Comparison of ENCODE assay signal across 9 mouse cellular contexts in genomic region chr6:51459313-51460020, GRCm38 (mm10). TPM values are rescaled to one million over a fixed set of nuclear protein-coding genes. Genes with fewer than 3 reads are reported as not detected.
DNase-seq lines count a peak whose midpoint lies in the region; ATAC-seq and TF ChIP-seq lines count a peak whose summit lies in the region.
"Had no signal": no experiment of that assay in that cellular context is flagged by ENCODE, and none has a peak within 500 bp of the region (broad histone marks: within the 10 kb centered on the region; RNA-seq: fewer than 3 reads in every experiment).

No protein-coding gene starts in this region.

- H3K4me1 ChIP-seq in lung, embryonic 16.5 days (replicated peaks; ENCODE audit: control insufficient read depth, insufficient read depth, low read length), result no peaks in the 10 kb centered on the region
- no peaks in the 10 kb centered on the region for H3K4me1 ChIP-seq in forebrain, embryonic 14.5 days (ENCODE audit: control insufficient read depth, insufficient read depth, low read length)
- H3K4me1 ChIP-seq in liver, embryonic 16.5 days (ENCODE audit: control insufficient read depth, low read depth, low read length), result peaks cover 5% of the 10 kb centered on the region; the same call in 1 of the 2 replicates
- no peaks in the 10 kb centered on the region for H3K4me1 ChIP-seq in stomach, postnatal 0 days (replicated peaks; ENCODE audit: control insufficient read depth, insufficient read depth)

- peak; percentile 42; the same call in 1 of the 2 replicates for ATAC-seq in lung, embryonic 16.5 days (ENCODE audit: low read depth)
- ATAC-seq in forebrain, embryonic 14.5 days, result peak; percentile 35
- ATAC-seq in liver, embryonic 16.5 days (ENCODE audit: low read depth), result peak; percentile 27
- ATAC-seq in stomach, postnatal 0 days (ENCODE audit: low FRiP score, low TSS enrichment), result peak; percentile 61

- H3K9ac ChIP-seq in lung, embryonic 16.5 days (ENCODE audit: low read length), result no peak overlapping the region
- no peak overlapping the region for H3K9ac ChIP-seq in forebrain, embryonic 14.5 days (ENCODE audit: low read length)
- H3K9ac ChIP-seq in liver, embryonic 16.5 days (ENCODE audit: low read depth, low read length), result no peak overlapping the region
- H3K9ac ChIP-seq in stomach, postnatal 0 days (ENCODE audit: low read length), result no peak overlapping the region

- H3K36me3 ChIP-seq in lung, embryonic 16.5 days (ENCODE audit: control insufficient read depth, insufficient read depth, low read length), result peaks cover 42% of the 10 kb centered on the region
- H3K36me3 ChIP-seq in forebrain, embryonic 14.5 days (ENCODE audit: control insufficient read depth, insufficient read depth, low read length), result peaks cover 65% of the 10 kb centered on the region
- peaks cover 51% of the 10 kb centered on the region for H3K36me3 ChIP-seq in liver, embryonic 16.5 days (ENCODE audit: control insufficient read depth, insufficient read depth)
- peaks cover 17% of the 10 kb centered on the region for H3K36me3 ChIP-seq in stomach, postnatal 0 days (ENCODE audit: control insufficient read depth, insufficient read depth, low read length)

- no peak for TF ChIP-seq EP300 in stomach, postnatal 0 days (optimal IDR thresholded peaks at IDR 0.05)

- DNase-seq in lung, postnatal 10 days, result no peak
- DNase-seq in forebrain, embryonic 14.5 days (ENCODE audit: low spot score), result no peak
- DNase-seq in stomach, postnatal 0 days (ENCODE audit: low spot score), result no peak
- DNase-seq in adrenal gland, postnatal 36 days, result no peak
- no peak for DNase-seq in ovary, postnatal 10 days (ENCODE audit: low spot score)
- no peak for DNase-seq in adrenal gland, adult 8-10 months
- DNase-seq: kidney, adult 9 months had no signal

- H3K4me3 ChIP-seq in lung, embryonic 16.5 days (ENCODE audit: low read length), result no peak overlapping the region
- no peak overlapping the region for H3K4me3 ChIP-seq in forebrain, embryonic 14.5 days (ENCODE audit: low read depth, low read length)
- no peak overlapping the region for H3K4me3 ChIP-seq in liver, embryonic 16.5 days (ENCODE audit: low read depth, low read length)
- H3K4me3 ChIP-seq in stomach, postnatal 0 days (ENCODE audit: low read depth, low read length), result no peak overlapping the region

- H3K9me3 ChIP-seq in lung, embryonic 16.5 days (ENCODE audit: control insufficient read depth, low read length), result no peaks in the 10 kb centered on the region
- H3K9me3 ChIP-seq in forebrain, embryonic 14.5 days (replicated peaks; ENCODE audit: control insufficient read depth, low read length), result no peaks in the 10 kb centered on the region
- H3K9me3 ChIP-seq in liver, embryonic 16.5 days (replicated peaks; ENCODE audit: control insufficient read depth, low read length), result no peaks in the 10 kb centered on the region
- H3K9me3 ChIP-seq in stomach, postnatal 0 days (ENCODE audit: control insufficient read depth, low read length), result no peaks in the 10 kb centered on the region

- H3K27me3 ChIP-seq in lung, embryonic 16.5 days (ENCODE audit: control insufficient read depth, insufficient read depth, low read depth, low read length), result no peaks in the 10 kb centered on the region
- no peaks in the 10 kb centered on the region for H3K27me3 ChIP-seq in forebrain, embryonic 14.5 days (replicated peaks; ENCODE audit: control insufficient read depth, insufficient read depth, low read length)
- H3K27me3 ChIP-seq in liver, embryonic 16.5 days (ENCODE audit: control insufficient read depth, insufficient read depth, low read depth, low read length), result no peaks in the 10 kb centered on the region
- H3K27me3 ChIP-seq in stomach, postnatal 0 days (ENCODE audit: control insufficient read depth, insufficient read depth, low read length), result no peaks in the 10 kb centered on the region

- WGBS in lung, embryonic 16.5 days, result 45% methylated on average over 5 of the region's 5 CpGs
- 38% methylated on average over 5 of the region's 5 CpGs for WGBS in forebrain, embryonic 14.5 days
- 58% methylated on average over 5 of the region's 5 CpGs for WGBS in liver, embryonic 16.5 days (ENCODE audit: insufficient replicate concordance)
- whole genome bisulfite sequencing in stomach, postnatal 0 days, result 39% methylated on average over 5 of the region's 5 CpGs

- no peak overlapping the region for H3K4me2 ChIP-seq in lung, embryonic 16.5 days (ENCODE audit: low read depth, low read length)
- no peak overlapping the region for H3K4me2 ChIP-seq in forebrain, embryonic 14.5 days (ENCODE audit: low read length)
- no peak overlapping the region for H3K4me2 ChIP-seq in liver, embryonic 16.5 days (ENCODE audit: low read depth, low read length)
- no peak overlapping the region for H3K4me2 ChIP-seq in stomach, postnatal 0 days (replicated peaks; ENCODE audit: low read depth)

- TF ChIP-seq CTCF in stomach, postnatal 0 days (IDR thresholded peaks at IDR 0.05; ENCODE audit: low read depth), result no peak

- no peak overlapping the region for H3K27ac ChIP-seq in lung, embryonic 16.5 days (ENCODE audit: low read length)
- no peak overlapping the region for H3K27ac ChIP-seq in forebrain, embryonic 14.5 days (ENCODE audit: low read depth, low read length)
- H3K27ac ChIP-seq in liver, embryonic 16.5 days (ENCODE audit: low read length), result no peak overlapping the region
- H3K27ac ChIP-seq in stomach, postnatal 0 days (replicated peaks), result no peak overlapping the region

RNA-seq across cellular contexts. Expression of gene Hnrnpa2b1, which starts 10.2 kb away (rescaled TPM):
- polyA plus RNA-seq in lung, embryonic 16.5 days (2015; fragmentation: Nextera tagmentation; extraction: Ambion mirVana), result 1,726 and 1,925 TPM in 2 replicates
- polyA plus RNA-seq in forebrain, embryonic 14.5 days (2014; fragmentation: Nextera tagmentation; extraction: Ambion mirVana), result 874 and 967 TPM in 2 replicates
- polyA plus RNA-seq in liver, embryonic 16.5 days (2015; fragmentation: Nextera tagmentation; extraction: Ambion mirVana), result 712 and 778 TPM in 2 replicates
- polyA plus RNA-seq in stomach, postnatal 0 days (2015; fragmentation: Nextera tagmentation; extraction: Ambion mirVana), result 525 and 543 TPM in 2 replicates
- 100 to 1,000 TPM; 593 to 702 TPM for total RNA-seq in adrenal gland, postnatal 36 days (2021)
- total RNA-seq in adrenal gland, adult 8-10 months (2022), result 100 to 1,000 TPM; 423 to 743 (median 588) TPM

RNA-seq across cellular contexts. Expression of gene Cbx3, which starts 10.7 kb away (rescaled TPM):
- polyA plus RNA-seq in lung, embryonic 16.5 days (2015; fragmentation: Nextera tagmentation; extraction: Ambion mirVana), result 443 and 509 TPM in 2 replicates
- polyA plus RNA-seq in forebrain, embryonic 14.5 days (2014; fragmentation: Nextera tagmentation; extraction: Ambion mirVana), result 529 and 591 TPM in 2 replicates
- 169 and 198 TPM in 2 replicates for polyA plus RNA-seq in liver, embryonic 16.5 days (2015; fragmentation: Nextera tagmentation; extraction: Ambion mirVana)
- polyA plus RNA-seq in stomach, postnatal 0 days (2015; fragmentation: Nextera tagmentation; extraction: Ambion mirVana), result 209 and 224 TPM in 2 replicates
- total RNA-seq in adrenal gland, postnatal 36 days (2021), result 100 to 1,000 TPM in 1 of 2 experiments, 10 to 100 TPM in 1; 88.4 to 111 TPM
- 10 to 100 TPM; 82.2 to 95.1 (median 92.7) TPM for total RNA-seq in adrenal gland, adult 8-10 months (2022)

RNA-seq across cellular contexts. Expression of gene Nfe2l3, which starts 27.0 kb away (rescaled TPM):
- polyA plus RNA-seq in lung, embryonic 16.5 days (2015; fragmentation: Nextera tagmentation; extraction: Ambion mirVana), result 1.7 TPM in 2 replicates
- 10.8 and 14.3 TPM in 2 replicates for polyA plus RNA-seq in forebrain, embryonic 14.5 days (2014; fragmentation: Nextera tagmentation; extraction: Ambion mirVana)
- 0.15 and 0.21 TPM in 2 replicates for polyA plus RNA-seq in liver, embryonic 16.5 days (2015; fragmentation: Nextera tagmentation; extraction: Ambion mirVana)
- 19.6 and 20.9 TPM in 2 replicates for polyA plus RNA-seq in stomach, postnatal 0 days (2015; fragmentation: Nextera tagmentation; extraction: Ambion mirVana)
- total RNA-seq in adrenal gland, postnatal 36 days (2021), result under 1 TPM; 0.20 to 0.26 TPM
- not detected for total RNA-seq in adrenal gland, adult 8-10 months (2022)
